Mouse (Mus musculus) embryo, embryonic 10.5 days (tissue): ENCODE data around the gene E130311K13Rik.

ENCODE experiments used
- DNase-seq: peaks from one replicate; pipeline ENCODE4 v3.0.0-alpha.2; 2015; ENCODE audit warnings: low spot score

The E130311K13Rik gene

GRCm38 (mm10) chr3:63928878-63929859 lies at the start of gene E130311K13Rik:
E130311K13Rik (minus strand) TSS chr3:63929472.
- peak; percentile 94 for DNase-seq

GRCm38 (mm10) chr3:63977895-63978294 lies 48.6 kb upstream of the E130311K13Rik start:
- peak; percentile 12 for DNase-seq

DNA sequence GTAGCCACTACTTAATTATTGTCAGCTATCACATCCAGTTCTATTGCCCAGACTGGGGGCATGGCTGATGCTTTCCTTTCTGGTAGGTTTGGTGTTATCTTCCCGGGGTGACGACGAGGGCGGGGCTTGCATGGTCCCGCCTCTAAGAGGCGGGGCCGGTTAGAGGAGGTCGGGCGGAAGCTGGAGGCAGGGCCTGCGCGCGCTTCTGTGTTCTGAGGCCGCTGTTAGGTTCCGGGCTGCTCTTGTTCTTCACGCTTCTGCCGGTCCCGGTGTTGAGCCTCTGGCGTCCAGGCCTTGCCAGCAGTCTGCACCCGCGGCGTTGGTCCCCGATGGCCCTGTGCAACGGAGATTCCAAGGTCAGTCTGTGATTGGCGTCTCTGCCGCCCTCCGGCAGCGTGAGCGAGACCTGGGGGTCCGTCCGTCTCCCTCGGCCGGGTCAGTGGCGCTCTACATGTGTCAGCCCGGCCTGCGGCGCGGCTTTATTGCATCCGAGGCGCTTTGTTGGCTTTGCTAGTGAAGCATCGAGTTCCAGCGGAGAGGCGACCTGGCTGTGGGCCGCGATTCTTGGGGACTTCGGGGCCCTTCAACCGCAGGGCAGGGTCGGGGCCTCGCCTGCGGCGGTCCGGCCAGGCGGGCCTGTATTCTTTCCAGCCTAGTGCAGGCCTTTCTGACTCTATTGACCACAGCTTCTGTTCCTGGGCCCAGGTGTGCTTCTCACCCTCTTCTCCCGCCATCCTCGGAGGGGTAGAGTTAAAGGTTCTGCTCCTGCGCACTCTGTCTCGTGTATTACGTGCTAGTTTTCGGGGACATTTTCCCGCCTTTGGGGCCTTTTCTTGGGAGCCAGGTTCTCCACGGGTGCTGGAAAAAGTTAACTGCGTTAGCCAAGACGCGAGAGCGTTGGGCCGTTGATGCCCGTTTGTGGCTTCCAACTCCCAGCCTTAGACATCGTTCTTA lies 47.0 kb upstream of the E130311K13Rik start, which contains the start of gene Gmps:
Gene Gmps, plus strand, starts transcription at position 152 of the 954 bp plus-strand sequence.
- peak; percentile 96 for DNase-seq

- DNase-seq: no peak
Observed at GRCm38 (mm10) chr3:63965929-63966328, 36.7 kb upstream of the E130311K13Rik start.

- DNase-seq: no peak
Observed at GRCm38 (mm10) chr3:63964922-63965249, 35.6 kb upstream of the E130311K13Rik start.

DNA sequence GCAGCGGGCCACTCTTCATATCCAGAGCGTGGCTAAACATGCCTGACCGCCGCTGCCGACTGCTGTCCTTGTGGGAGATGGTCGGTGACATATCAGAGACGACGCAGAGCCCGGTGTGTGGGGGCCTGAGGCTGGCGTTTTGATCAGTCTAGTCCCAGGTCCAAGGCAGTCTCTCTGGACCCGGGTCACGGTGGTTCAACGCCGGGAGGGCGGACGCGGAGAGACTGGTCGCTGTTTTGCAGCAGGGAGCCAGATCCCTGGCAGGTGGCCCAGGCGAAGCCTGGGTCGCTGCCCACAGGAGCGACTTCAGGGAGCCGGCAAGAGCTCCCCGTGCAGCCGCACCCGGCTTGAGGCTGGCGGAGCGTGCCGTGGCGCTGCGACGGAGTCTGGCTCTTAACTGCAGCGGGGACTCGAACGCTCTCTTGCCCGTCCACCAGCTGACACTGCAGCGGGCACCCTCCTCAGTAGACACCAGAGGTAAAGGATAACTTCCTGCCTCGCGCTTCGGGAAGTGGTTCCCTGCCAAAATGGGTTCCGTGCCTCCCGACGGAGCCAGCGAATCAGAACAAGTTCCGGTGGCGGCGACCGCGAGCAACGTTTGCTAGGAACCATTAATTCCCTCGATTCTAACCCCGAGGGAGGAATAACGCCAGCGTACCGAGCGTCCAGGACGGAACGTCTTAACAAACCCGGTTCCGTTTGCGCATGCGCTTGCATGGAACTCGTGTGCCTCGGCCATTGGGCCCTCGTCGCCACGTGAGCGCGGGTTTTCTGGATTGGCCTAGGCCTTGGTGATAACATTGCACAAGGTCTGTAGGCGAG lies 35.0 kb upstream of the E130311K13Rik start, which contains the start of gene Slc33a1:
Gene Slc33a1, minus strand, starts transcription at position 669 of the 822 bp plus-strand sequence.
- peak; percentile 100 for DNase-seq

DNA sequence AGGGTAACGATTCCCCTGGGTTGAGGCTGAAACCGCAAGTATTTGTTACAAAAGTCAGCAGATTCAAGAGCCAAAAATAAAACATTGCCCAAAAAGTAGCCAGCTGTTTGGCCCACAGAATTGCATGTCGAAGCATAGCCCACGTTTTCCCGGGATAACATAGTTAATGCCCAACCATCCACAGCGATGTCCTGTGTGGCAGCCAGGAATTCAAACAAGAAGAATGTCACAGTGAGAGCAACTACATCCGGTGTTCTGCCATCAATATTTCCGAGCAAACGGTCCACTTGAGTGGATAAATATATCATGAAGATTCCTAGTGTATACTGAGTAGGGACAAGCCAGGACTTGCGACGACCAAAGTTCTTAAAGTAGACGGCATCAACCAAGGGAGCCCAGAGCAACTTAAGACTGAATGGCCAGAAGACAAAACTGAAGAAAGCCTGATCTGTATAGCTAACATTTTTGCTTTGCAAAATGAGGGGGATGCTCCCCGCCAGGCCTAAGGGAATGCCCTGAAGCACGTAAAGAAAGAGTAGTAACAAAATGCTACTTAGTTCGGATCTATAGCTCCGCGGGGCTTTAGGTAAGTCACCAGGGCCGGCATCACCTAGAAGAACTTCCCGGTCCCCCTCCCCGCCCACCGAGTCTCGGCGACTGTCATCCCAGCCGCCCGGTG lies 34.3 kb upstream of the E130311K13Rik start:
- DNase-seq: peak; percentile 33

DNA sequence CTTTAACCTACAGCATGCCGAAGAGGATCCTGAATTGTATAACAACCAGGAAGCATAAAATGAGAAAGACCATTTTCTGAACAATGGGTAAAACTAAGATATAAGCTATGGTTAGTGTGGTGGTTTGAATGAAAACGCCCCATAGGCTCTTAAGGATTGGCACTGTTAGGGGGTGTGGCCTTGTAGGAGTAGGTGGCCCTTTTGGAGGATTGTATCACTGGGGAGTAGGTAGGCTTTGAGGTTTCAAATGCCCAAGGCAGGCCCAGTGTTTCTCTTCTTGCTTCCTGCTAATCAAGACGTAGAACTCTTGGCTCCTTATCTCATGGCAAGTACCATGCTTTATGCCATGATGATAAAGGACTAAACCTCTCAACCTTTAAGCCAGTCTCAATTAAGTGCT lies 20.6 kb upstream of the E130311K13Rik start:
- no peak for DNase-seq

DNA sequence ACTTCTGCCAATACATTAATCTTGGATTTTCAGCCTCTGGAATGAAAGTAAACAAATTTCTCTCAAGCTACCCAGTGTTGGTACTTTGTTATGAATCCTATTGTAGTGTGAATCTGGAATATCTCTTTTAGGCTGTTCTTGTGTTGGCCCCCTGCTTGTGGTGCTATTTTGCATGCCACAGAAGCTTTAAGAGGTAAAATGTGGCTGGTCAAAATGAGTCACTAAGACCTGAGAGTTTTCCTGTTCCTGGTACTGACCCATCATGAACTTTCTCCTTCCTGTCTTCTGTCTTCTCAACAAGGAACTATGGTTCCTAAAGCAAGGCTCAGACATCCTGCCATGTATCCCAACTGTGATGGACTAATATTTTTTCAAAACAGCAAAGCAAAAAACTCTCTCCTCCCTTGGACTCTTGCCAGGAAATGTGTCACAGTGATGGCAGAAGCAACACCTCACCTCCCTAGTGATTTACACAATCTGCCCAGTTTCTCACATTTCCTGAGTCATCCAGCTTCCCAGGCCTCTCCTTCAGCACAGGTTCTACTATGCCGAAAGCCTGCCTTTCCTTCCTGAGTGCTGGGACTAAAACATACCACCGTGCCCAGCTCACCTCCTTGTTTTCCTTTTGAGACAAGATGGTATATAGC lies 12.1 kb upstream of the E130311K13Rik start:
- DNase-seq: no peak

GRCm38 (mm10) chr3:63938928-63939327 lies 9.7 kb upstream of the E130311K13Rik start:
- no peak for DNase-seq

DNA sequence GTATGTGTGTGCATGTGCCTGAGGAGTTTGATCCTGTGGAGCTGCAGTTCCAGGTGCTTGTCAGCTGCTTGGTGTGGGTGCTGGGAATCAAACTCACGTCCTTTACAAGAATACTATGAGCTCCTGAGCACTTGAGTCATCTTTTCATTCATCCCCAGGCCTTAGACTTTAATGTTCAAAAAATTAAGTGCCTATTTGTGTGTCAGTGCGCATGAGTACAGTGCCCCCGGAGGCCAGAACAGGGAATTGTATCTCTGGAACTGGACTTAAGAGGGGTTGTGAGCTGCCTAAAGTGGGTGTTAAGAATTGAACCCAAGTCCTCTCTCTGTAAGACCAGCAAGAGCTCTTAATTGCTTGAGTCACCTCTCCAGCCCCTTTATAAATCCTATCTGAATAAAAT lies 9.6 kb downstream of the E130311K13Rik start:
- peak; percentile 57 for DNase-seq

GRCm38 (mm10) chr3:63910301-63910700 lies 19.0 kb downstream of the E130311K13Rik start:
- no peak for DNase-seq

DNA sequence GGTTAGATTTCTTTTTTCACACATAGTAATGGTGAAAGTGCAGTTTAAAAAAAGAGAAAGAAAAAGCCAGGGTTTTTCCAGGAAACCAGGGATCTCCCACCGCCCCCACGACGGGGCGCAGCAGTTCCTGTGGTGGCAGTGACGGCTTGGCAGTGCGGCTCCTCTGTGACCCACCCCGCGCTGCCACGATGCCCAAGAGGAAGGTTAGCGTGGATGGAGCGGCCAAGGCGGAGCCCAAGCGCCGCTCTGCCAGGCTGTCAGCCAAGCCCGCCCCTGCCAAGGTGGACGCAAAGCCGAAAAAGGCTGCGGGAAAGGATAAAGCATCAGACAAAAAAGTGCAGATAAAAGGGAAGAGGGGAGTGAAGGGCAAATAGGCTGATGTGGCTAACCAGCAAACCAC lies 24.0 kb downstream of the E130311K13Rik start:
- peak; percentile 39 for DNase-seq

GRCm38 (mm10) chr3:63904157-63904556 lies 25.1 kb downstream of the E130311K13Rik start:
- DNase-seq: no peak

DNA sequence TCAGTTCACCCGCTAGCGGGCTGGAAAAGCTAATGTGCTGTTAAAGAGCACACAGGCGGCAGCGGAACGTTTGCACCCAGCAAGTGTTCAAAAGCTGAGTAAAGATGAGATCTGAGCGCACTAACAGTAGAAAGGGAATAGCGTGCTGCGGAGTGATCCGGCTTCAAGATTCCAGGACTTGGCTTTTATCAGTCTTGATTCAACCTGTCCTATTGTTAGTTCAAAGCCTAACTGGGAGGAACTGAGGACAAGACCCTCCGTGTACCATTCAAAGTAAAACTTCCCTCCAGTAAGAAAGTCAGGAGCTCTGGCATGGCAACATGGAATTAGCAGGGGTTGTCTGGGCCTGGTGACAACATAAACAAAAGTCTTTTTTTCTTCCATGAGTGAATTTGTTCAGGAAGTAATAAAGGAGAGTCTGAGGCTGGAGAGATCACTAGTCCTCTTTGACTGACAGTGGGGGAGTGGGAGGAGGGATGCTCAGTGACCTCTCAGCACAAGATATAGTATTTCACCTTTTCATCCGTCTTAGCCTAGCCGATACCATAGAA lies 29.2 kb downstream of the E130311K13Rik start:
- peak; percentile 79 for DNase-seq

GRCm38 (mm10) chr3:63899309-63899695 lies 30.0 kb downstream of the E130311K13Rik start, which contains the start of gene Plch1:
Plch1 (minus strand) TSS chr3:63899472.
- peak; percentile 93 for DNase-seq

DNA sequence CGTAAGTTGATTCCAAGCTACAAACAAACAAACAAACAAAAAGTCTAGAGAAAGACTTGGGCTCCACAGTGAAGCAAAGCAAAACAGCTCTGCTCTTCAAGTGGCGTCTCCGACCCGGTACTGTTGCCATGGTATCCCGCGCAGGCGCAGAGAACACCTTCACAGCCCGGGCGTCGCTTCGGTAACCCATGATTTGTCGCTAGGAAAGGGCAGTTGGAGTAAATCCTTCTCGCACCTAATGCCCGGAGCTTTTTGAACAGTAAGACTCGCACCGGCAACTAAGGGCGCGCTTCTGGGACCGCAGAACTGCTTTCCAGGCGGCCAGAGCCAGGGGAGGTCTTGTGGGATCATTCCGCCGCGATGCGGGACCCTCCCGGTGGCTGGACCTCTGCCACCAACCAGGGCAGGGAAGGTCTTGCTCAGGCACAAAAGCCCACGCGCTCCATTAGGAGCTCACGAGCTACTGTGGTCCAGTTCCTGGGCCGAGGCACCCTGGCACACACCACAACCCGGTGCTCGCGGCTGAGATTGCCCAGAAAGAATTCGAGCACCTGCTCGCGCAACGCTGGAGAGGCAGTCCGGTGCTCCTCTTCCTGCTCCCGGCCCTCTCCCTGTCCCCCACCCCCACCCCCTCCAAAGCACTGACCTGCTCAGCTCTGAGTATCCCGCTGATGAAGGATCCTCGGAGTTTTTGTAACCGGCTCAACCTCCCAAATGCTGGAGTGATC lies 30.5 kb downstream of the E130311K13Rik start:
- DNase-seq: peak; percentile 93

DNA sequence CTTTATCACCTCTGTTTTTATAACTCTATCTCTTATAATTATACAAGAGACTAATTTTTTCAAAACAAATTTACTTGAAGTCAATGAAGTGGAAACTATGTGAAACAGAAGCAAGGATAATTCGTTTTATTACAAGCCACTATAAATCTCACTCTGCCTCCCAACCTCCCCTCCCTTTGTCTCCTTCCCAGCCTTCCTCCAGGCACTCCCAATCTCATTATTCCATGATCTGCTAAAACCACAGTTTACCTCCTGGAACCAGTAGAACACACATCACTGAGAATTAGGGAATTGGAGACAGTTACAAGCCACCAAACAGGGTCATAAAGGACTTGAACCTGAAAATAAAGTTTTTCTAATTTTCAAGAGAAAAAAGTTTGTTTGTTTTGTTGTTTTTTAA lies 32.1 kb downstream of the E130311K13Rik start:
- DNase-seq: peak; percentile 65

GRCm38 (mm10) chr3:63896303-63896702 lies 33.0 kb downstream of the E130311K13Rik start:
- DNase-seq: peak; percentile 23
